Mouse (Mus musculus) embryonic facial prominence, embryonic 11.5 days (tissue): ENCODE measurements around the gene Nfib. TPM values are rescaled to one million over a fixed set of nuclear protein-coding genes. Genes with fewer than 3 reads are reported as not detected.

Source experiments
- ATAC-seq: fragments of 200-750 bp; cut with Nextera tagmentation; replicated peaks from 2 replicates; pipeline ENCODE4 v1.8.0; 2017; ENCODE audit warnings: low read depth; ENCODE audit not compliant: insufficient number of reproducible peaks, low FRiP score, low TSS enrichment
- DNase-seq: peaks from one replicate; pipeline ENCODE4 v3.0.0-alpha.2; 2015; ENCODE audit warnings: low spot score
- H3K27ac ChIP-seq: fragments of 300-500 bp; sonication (generic); replicated peaks from 2 replicates; pipeline ENCODE4 v1.5.1; 2014; ENCODE audit warnings: mild to moderate bottlenecking, low read depth, low read length, control low read depth
- H3K27me3 ChIP-seq: fragments of 300-500 bp; sonication (generic); 2 replicates; pipeline ENCODE4 v1.6.1; 2014; ENCODE audit warnings: mild to moderate bottlenecking, low read length, moderate library complexity, mixed read lengths; ENCODE audit not compliant: control insufficient read depth, insufficient read depth
- H3K36me3 ChIP-seq: fragments of 300-500 bp; sonication (generic); replicated peaks from 2 replicates; pipeline ENCODE4 v1.6.1; 2014; ENCODE audit warnings: low read depth, mild to moderate bottlenecking, low read length, moderate library complexity, mixed read lengths; ENCODE audit not compliant: control insufficient read depth, insufficient read depth
- H3K4me1 ChIP-seq: fragments of 300-500 bp; sonication (generic); 2 replicates; pipeline ENCODE4 v1.6.1; 2014; ENCODE audit warnings: low read length, mixed read lengths; ENCODE audit not compliant: control insufficient read depth, insufficient read depth
- H3K4me2 ChIP-seq: fragments of 300-500 bp; sonication (generic); 2 replicates; pipeline ENCODE4 v1.6.1; 2014; ENCODE audit warnings: low read depth, mild to moderate bottlenecking, control low read depth, low read length, moderate library complexity
- H3K4me3 ChIP-seq: fragments of 300-500 bp; sonication (generic); 2 replicates; pipeline ENCODE4 v1.5.1; 2014; ENCODE audit warnings: low read depth, low read length, control low read depth
- H3K9ac ChIP-seq: fragments of 300-500 bp; sonication (generic); replicated peaks from 2 replicates; pipeline ENCODE4 v1.6.1; 2014; ENCODE audit warnings: mild to moderate bottlenecking, control low read depth, low read length
- H3K9me3 ChIP-seq: fragments of 300-500 bp; sonication (generic); replicated peaks from 2 replicates; pipeline ENCODE4 v1.6.1; 2016; ENCODE audit warnings: mild to moderate bottlenecking, low read length, inconsistent platforms, mixed read lengths; ENCODE audit not compliant: control insufficient read depth
- WGBS: fragments of 180-500 bp; shearing (Covaris S2); extraction: QIAGEN DNeasy Blood & Tissue Kit; methylation state at CpG from one replicate; pipeline ENCODE4 v1.1.7; 2014; 5-methylcytosine and 5-hydroxymethylcytosine counted together
- polyA plus RNA-seq: library from polyadenylated mRNA; unstranded; fragments of >200 nt; fragmentation: Nextera tagmentation; extraction: Ambion mirVana; gene quantifications from 2 replicates; pipeline ENCODE4 v1.2.1, GENCODE M21; 2014

Gene Nfib
- polyA plus RNA-seq, 1 experiment from 2014 or later, result 30.9 TPM

DNA sequence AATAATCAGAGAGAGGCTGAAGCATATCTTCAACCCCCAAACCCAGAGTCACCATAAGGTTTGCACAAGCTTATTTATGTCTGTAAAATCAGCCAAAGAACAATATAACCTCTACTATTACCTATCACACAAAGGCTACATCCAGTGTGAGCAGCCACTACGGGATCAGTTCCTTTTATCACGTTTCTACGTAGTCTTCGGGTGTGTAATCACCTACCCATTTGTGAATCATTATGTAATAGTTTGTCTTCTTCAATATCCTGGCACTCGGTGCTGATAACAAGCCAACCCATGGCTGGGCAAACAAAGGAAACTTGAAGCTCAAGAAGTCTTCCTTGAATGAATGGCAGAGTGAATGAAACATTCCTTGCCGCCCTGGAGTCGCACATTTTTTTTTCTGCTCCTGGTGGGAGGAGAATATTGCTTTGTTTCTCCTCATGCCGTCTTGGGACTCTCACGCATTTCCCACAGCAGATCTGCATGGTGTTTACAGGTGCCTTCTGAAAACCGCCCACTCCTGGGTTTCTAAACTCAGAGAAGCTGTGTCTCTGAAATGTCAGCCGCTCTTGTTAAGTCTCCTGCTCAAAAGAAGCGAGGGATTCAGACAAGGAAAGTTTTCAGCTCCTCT, 21.3 kb downstream of the Nfib start:
- Histone ChIP-seq H3K4me2 (no peak overlapping the region), H3K4me3 (no peak overlapping the region), H3K27ac (no peak overlapping the region), H3K9me3 (no peaks in the 10 kb centered on the region), H3K4me1 (no peaks in the 10 kb centered on the region), H3K27me3 (no peaks in the 10 kb centered on the region), H3K36me3 (no peaks in the 10 kb centered on the region), H3K9ac (no peak overlapping the region)
- no peak for ATAC-seq
- DNase-seq, result no peak
- 77% methylated on average over 12 of the region's 12 CpGs for WGBS

DNA sequence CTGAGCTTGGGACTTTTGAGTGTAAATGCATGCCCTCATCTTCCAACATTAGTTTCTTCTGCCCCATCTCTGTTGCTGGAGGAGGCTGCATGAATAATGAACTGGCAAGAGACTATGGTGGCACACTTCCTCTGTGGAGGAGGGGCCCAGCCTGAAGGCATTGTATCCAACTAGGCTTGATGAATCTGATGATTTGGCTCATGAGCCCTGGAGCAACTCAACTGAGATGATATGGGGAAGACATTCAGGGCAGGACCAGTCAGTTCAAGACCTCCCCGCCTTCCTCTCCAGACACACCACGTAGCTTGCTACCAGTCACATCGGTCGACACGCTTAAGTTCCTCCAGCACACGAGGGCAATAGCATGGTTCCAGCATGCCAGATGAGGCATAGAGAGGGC, 22.0 kb downstream of the Nfib start:
- Histone ChIP-seq H3K9me3 (no peaks in the 10 kb centered on the region), H3K27me3 (no peaks in the 10 kb centered on the region), H3K4me2 (no peak overlapping the region), H3K4me1 (no peaks in the 10 kb centered on the region), H3K27ac (no peak overlapping the region), H3K36me3 (no peaks in the 10 kb centered on the region), H3K4me3 (no peak overlapping the region), H3K9ac (no peak overlapping the region)
- WGBS, result 91% methylated on average over 6 of the region's 6 CpGs
- ATAC-seq (no peak), DNase-seq (no peak)

DNA sequence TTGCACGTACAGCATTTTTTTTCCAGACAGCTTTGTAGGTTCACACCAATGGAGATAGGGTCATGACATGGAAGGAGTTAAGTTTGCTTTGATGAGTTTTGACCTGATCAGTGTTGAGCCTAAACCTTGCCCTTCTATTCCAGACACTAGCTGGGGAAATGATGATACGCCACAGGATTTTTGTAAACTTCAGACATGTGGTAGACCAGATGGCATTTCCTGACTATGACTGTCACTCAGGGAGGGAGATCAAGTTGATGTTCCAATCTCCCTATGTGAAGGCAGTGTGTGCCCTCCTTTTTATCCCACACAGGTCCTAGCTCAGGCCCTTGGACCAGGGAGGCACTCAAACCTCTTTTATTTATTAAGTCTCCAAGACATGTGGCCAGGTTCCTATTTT, 29.4 kb downstream of the Nfib start:
- no peaks in the 10 kb centered on the region for H3K4me1 ChIP-seq
- ATAC-seq, result no peak
- no peaks in the 10 kb centered on the region for H3K27me3 ChIP-seq
- H3K9me3 ChIP-seq, result no peaks in the 10 kb centered on the region
- H3K4me3 ChIP-seq, result no peak overlapping the region
- DNase-seq, result no peak
- no peak overlapping the region for H3K4me2 ChIP-seq
- no peak overlapping the region for H3K27ac ChIP-seq
- H3K36me3 ChIP-seq, result no peaks in the 10 kb centered on the region
- H3K9ac ChIP-seq, result no peak overlapping the region
- WGBS, result 89% methylated on average over 2 of the region's 2 CpGs

DNA sequence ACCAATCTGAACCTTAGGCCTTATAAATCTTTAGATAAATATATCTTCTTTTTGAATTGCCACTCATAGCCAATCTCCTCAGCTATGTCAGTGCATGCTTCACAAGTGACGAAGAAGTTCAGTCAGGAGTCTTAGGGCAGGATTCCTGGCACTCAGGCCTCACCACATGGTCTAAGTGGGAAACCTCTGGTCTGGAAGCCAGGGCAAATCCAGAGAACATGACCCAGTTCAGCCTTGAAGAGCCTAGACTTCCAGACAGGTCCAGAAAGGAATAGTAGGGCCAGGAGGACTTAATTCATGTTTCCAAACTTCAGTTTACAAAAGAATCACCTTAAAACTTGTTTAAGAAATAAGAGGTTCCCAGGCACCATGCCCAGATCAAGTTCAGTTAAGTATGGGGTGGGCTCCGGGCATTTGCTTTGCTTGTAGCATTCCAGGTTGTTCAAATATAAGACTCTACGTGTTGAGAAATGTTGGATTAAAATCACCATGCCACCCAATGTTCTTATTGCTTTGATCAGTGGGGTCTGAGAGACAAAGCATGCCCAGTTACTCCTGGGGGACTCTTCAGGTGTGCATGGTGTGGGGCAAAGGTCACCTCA, 38.2 kb downstream of the Nfib start:
- Histone ChIP-seq H3K36me3 (no peaks in the 10 kb centered on the region), H3K4me3 (no peak overlapping the region), H3K27ac (no peak overlapping the region), H3K9me3 (no peaks in the 10 kb centered on the region), H3K4me1 (no peaks in the 10 kb centered on the region), H3K4me2 (no peak overlapping the region), H3K9ac (no peak overlapping the region), H3K27me3 (no peaks in the 10 kb centered on the region)
- no peak for DNase-seq
- 88% methylated on average over 3 of the region's 3 CpGs for WGBS
- ATAC-seq, result no peak

DNA sequence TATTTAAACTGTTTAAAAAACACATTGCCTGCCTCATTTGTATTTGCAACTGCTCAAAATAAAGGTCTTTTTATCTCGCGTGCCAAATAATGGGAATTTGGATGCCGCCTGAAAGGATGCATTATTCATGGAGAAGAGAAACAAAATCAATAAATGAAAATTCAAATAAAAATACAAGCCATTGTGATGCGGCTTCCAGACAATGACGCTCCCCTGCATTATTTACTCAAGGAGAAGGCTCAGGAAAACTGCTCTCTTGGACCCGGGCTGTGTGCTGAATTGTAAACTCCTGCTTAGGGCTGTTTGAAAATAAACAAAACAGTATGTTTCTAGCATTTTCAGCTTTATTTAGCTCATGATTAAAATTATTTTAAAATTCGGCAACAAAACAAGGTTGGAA, 41.1 kb downstream of the Nfib start:
- no peak overlapping the region for H3K9ac ChIP-seq
- WGBS, result 83% methylated on average over 7 of the region's 7 CpGs
- H3K4me2 ChIP-seq, result no peak overlapping the region
- no peaks in the 10 kb centered on the region for H3K36me3 ChIP-seq
- no peak overlapping the region for H3K4me3 ChIP-seq
- DNase-seq (no peak), ATAC-seq (no peak)
- no peaks in the 10 kb centered on the region for H3K9me3 ChIP-seq
- H3K27me3 ChIP-seq, result no peaks in the 10 kb centered on the region
- H3K4me1 ChIP-seq, result no peaks in the 10 kb centered on the region
- H3K27ac ChIP-seq, result no peak overlapping the region

DNA sequence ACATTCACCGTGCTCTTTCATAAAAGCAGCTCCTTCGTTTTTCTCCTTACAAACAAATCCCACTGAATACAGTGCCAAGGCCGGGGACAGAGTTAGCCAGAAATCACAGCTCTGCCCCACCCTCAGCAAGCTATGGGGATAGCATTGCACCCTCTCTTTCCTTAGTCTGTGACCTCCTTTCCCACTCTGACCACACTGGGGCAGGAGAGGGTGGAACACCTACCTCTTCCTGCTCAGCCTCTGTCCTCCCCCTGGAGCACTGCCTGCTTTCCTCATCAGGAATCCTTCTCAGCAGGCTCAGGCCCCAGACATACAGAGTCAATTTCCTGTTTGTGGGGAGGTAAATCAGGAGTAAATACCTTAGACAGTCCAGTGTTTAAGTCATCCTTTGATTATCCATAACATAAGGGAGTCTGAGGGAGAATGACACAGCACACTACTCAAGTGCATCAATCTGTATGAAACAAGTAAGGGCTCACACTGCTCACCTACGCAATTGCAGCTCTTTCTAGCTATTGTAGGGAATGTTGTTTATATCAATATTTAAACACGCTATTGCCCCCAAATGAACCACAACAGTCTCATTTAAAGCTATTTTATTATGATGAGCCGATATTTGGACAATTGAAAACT, 41.7 kb downstream of the Nfib start:
- H3K4me1 ChIP-seq, result no peaks in the 10 kb centered on the region
- no peak overlapping the region for H3K4me3 ChIP-seq
- DNase-seq (no peak), ATAC-seq (no peak)
- 81% methylated on average over 6 of the region's 6 CpGs for WGBS
- no peaks in the 10 kb centered on the region for H3K9me3 ChIP-seq
- H3K27me3 ChIP-seq, result no peaks in the 10 kb centered on the region
- no peak overlapping the region for H3K27ac ChIP-seq
- H3K36me3 ChIP-seq, result no peaks in the 10 kb centered on the region
- H3K9ac ChIP-seq, result no peak overlapping the region
- no peak overlapping the region for H3K4me2 ChIP-seq

DNA sequence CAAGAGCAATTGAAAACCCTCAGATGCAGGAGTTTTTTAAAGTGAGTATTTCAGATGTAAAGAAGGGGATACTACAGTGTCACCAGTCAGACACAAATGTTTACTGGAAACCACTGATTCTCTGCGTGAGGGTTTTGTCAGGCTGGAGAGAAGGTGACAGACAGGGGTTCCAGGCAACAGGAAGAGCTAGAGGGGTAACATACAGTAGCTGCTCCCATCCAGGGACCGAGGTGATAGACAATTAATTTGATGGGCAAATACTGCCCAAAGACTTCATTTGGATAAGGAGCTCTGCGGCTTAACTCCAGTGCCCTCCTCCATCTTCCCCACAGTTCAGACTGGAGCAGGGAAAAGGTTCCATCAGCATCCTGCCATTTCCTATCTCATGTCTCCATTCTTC, 42.9 kb downstream of the Nfib start:
- Histone ChIP-seq H3K4me2 (no peak overlapping the region), H3K4me1 (no peaks in the 10 kb centered on the region)
- DNase-seq, result no peak

DNA sequence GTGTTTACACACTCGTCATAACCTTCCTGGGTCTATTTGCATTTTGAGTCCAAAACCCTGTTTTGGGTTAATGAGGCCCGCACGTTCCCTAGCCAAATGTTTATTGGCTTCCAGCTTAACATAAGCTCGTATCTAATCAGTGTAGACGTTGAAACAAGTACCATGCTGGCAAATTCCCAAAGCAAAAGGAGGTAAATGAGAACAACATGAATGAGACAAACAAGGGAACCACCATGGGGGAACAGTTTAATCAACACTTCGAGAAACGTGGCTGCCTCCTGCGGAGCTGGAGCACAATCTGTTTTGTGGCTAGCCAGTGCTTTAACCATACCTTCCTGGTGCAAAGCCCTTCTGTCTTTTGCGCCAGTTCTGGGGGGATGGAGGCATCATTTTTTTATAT, 43.3 kb downstream of the Nfib start:
- H3K4me3 ChIP-seq, result no peak overlapping the region
- 61% methylated on average over 9 of the region's 9 CpGs for WGBS
- no peaks in the 10 kb centered on the region for H3K36me3 ChIP-seq
- H3K4me1 ChIP-seq, result no peaks in the 10 kb centered on the region
- no peak overlapping the region for H3K4me2 ChIP-seq
- no peak overlapping the region for H3K27ac ChIP-seq
- no peak for ATAC-seq
- no peaks in the 10 kb centered on the region for H3K27me3 ChIP-seq
- no peak for DNase-seq
- no peak overlapping the region for H3K9ac ChIP-seq
- H3K9me3 ChIP-seq, result no peaks in the 10 kb centered on the region

More for the DNA sequence above, 42.9 kb downstream of the Nfib start:
- Histone ChIP-seq H3K27ac (no peak overlapping the region), H3K27me3 (no peaks in the 10 kb centered on the region), H3K36me3 (no peaks in the 10 kb centered on the region), H3K4me3 (no peak overlapping the region), H3K9me3 (no peaks in the 10 kb centered on the region), H3K9ac (no peak overlapping the region)
- no peak for ATAC-seq
- WGBS, result 79% methylated on average over 3 of the region's 3 CpGs
